Mouse (Mus musculus): ENCODE results near the gene Myl4. TPM values are rescaled to one million over a fixed set of nuclear protein-coding genes. Genes with fewer than 3 reads are reported as not detected.
A peak's percentile ranks its signal among the peaks of the same experiment; 100 is the strongest.

Myl4 gene
- total and polyA plus RNA-seq, 2 experiments from 2014 or later: 4.0 to 4.6 TPM

DNA sequence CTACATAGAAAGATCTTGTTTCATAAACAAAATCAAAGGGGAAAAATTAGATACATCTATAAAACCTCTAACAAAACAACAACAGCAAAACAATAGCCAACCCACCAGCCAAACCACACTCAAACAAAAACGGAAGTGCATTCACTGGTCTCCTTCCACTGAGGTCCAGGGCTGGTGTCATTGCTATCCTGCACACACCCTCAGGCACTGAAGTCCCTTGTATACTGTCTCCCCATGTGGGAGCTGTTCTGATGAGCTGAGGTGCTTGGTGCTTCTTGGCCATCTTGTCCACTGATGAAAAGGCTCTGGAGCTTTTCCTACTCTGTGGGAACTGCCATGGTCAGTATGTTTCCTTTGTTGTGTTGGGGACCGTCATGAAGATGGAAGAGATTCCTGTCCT is 38.0 kb downstream of the Myl4 start:
- Histone ChIP-seq H3K4me3 (ENCODE audit: low read depth, low read length) (no peak overlapping the region), H3K9ac (replicated peaks; ENCODE audit: low read length, poor library complexity, severe bottlenecking) (no peak overlapping the region), H3K4me1 (ENCODE audit: insufficient read depth, low read length) (no peaks in the 10 kb centered on the region), H3K27ac (ENCODE audit: low read depth, low read length) (no peak overlapping the region), H3K9me3 (ENCODE audit: low read length) (no peaks in the 10 kb centered on the region), H3K36me3 (ENCODE audit: insufficient read depth, low read length) (no peaks in the 10 kb centered on the region), H3K4me2 (ENCODE audit: low read depth, low read length, poor library complexity, severe bottlenecking) (no peak overlapping the region), H3K27me3 (ENCODE audit: insufficient read depth, low read length) (no peaks in the 10 kb centered on the region)
- ATAC-seq (ENCODE audit: low FRiP score) (no peak), DNase-seq (ENCODE audit: low spot score) (no peak)
- TF ChIP-seq CTCF (IDR thresholded peaks at IDR 0.05): no peak
- WGBS: 94% methylated on average over 2 of the region's 2 CpGs

DNA sequence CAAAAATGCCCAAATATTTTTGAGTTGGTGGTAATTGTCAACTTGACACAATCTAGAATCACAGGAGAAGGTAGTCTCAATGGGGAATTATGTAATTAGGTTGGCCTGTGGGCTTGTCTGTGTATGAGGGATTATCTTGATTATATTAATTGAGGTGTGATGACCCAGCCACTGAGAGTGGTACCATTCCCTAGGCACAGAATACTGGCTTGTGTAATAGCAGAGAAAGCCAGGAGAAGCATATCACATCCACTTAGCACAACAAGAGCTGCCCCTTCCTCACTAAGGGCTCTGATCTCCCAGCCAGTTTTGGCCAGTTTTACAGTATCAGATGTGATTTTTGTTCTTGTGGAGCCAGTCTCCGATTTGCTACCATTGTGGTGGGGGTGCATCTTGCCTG is 39.1 kb downstream of the Myl4 start:
- no peaks in the 10 kb centered on the region for H3K4me1 ChIP-seq (ENCODE audit: insufficient read depth, low read length)
- H3K9ac ChIP-seq (replicated peaks; ENCODE audit: low read length, poor library complexity, severe bottlenecking): no peak overlapping the region
- H3K9me3 ChIP-seq (ENCODE audit: low read length): no peaks in the 10 kb centered on the region
- no peak overlapping the region for H3K4me3 ChIP-seq (ENCODE audit: low read depth, low read length)
- 79% methylated on average over 1 of the region's 1 CpGs for WGBS
- ATAC-seq (ENCODE audit: low FRiP score) (no peak), DNase-seq (ENCODE audit: low spot score) (no peak)
- no peak overlapping the region for H3K4me2 ChIP-seq (ENCODE audit: low read depth, low read length, poor library complexity, severe bottlenecking)
- no peaks in the 10 kb centered on the region for H3K36me3 ChIP-seq (ENCODE audit: insufficient read depth, low read length)
- H3K27me3 ChIP-seq (ENCODE audit: insufficient read depth, low read length): no peaks in the 10 kb centered on the region
- no peak for TF ChIP-seq CTCF (IDR thresholded peaks at IDR 0.05)
- H3K27ac ChIP-seq (ENCODE audit: low read depth, low read length): no peak overlapping the region

DNA sequence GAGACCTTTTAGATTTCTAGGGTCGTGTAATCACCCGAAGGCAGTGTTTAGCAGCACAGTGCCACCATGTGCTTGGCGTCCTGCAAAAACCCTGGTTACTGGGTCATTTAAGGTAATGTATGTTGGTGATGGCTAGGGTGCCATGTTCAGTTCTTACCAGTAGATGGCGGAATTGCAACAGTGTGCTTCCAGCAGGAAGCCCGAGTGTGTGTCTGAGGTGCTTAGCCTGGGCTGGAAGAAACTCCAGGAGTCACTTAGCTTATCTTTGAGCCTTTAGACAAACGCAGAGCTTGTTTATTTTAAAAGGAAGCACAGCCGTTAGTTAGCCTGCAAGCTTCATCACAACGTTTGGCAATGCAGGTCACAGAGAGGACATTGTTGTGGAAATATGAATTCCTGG is 39.7 kb downstream of the Myl4 start:
- H3K4me3 ChIP-seq (ENCODE audit: low read depth, low read length): no peak overlapping the region
- DNase-seq (ENCODE audit: low spot score): peak; percentile 90
- H3K9ac ChIP-seq (replicated peaks; ENCODE audit: low read length, poor library complexity, severe bottlenecking): no peak overlapping the region
- no peak overlapping the region for H3K4me2 ChIP-seq (ENCODE audit: low read depth, low read length, poor library complexity, severe bottlenecking)
- 2% methylated on average over 8 of the region's 8 CpGs for WGBS
- H3K9me3 ChIP-seq (ENCODE audit: low read length): no peaks in the 10 kb centered on the region
- ATAC-seq (ENCODE audit: low FRiP score): 0 out of 2 replicates have a peak, but pooled peaks have one; percentile 38
- TF ChIP-seq CTCF (IDR thresholded peaks at IDR 0.05): peak; percentile 98
- H3K4me1 ChIP-seq (ENCODE audit: insufficient read depth, low read length): no peaks in the 10 kb centered on the region
- H3K27ac ChIP-seq (ENCODE audit: low read depth, low read length): no peak overlapping the region
- no peaks in the 10 kb centered on the region for H3K27me3 ChIP-seq (ENCODE audit: insufficient read depth, low read length)
- no peaks in the 10 kb centered on the region for H3K36me3 ChIP-seq (ENCODE audit: insufficient read depth, low read length)

DNA sequence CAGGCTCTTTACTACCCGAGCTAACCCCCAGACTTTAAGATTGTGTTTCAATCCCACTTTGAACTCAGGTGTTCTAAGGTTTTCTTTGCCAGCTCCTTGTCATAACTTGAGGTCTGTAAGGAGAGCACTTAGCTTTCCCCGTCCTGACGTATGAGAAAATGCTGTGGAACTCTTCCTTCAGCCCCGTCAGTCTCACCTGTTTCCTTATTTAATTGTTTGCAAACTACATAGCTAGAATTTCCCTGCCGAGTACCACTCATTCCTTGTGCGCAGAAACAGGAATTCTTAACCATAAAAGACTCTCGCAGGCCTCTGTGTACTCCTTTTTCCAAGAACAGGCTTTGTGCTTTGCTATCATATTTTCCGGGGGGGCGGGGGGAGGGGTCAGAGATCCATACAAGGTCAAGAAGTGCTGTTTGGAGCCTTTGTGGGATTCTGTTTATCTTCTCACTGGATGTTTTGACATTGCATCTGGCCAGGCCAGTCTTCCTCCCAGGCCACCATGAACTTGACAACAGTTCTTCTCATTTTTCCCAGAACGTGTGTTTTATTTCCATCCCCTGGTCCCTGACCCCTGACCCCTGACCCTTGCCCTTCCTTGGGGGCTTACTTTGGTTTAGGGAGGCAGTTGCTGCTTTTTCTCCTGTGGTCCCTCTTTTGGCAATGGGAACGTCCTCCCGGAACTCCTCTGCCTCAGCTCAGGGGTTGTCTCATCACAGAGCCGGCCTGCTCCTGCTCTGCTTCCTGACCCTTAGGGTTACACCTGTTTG is 41.8 kb downstream of the Myl4 start:
- no peaks in the 10 kb centered on the region for H3K27me3 ChIP-seq (ENCODE audit: insufficient read depth, low read length)
- WGBS: 71% methylated on average over 13 of the region's 13 CpGs

DNA sequence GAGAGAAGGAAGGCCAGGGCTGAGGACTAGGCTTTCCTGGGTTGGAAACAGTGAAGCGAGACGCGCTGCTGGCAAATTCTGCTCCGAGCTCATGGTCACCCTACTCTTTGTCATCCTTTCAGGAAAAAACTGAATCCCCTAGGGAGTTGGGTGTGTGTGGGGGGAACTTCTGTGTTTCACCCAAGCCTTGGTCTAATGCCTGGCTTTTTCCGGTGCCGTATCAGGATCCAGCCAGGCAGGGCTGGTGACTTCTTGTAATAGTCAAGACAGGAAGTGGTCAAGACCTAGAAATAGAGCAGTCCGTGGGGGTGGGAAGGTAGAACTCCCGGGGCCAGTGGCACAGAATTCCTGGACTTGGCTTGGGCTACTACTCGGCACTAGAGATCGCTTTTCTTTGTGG is 45.9 kb downstream of the Myl4 start:
- H3K9ac ChIP-seq (replicated peaks; ENCODE audit: low read length, poor library complexity, severe bottlenecking): no peak overlapping the region
- H3K4me1 ChIP-seq (ENCODE audit: insufficient read depth, low read length): no peaks in the 10 kb centered on the region
- no peak overlapping the region for H3K4me3 ChIP-seq (ENCODE audit: low read depth, low read length)
- no peak overlapping the region for H3K27ac ChIP-seq (ENCODE audit: low read depth, low read length)
- ATAC-seq (ENCODE audit: low FRiP score): no peak
- no peaks in the 10 kb centered on the region for H3K36me3 ChIP-seq (ENCODE audit: insufficient read depth, low read length)
- H3K9me3 ChIP-seq (ENCODE audit: low read length): no peaks in the 10 kb centered on the region
- no peak for TF ChIP-seq CTCF (IDR thresholded peaks at IDR 0.05)
- no peak overlapping the region for H3K4me2 ChIP-seq (ENCODE audit: low read depth, low read length, poor library complexity, severe bottlenecking)
- WGBS: 83% methylated on average over 10 of the region's 10 CpGs
- H3K27me3 ChIP-seq (ENCODE audit: insufficient read depth, low read length): no peaks in the 10 kb centered on the region
- DNase-seq (ENCODE audit: low spot score): no peak

More for the DNA sequence above, 41.8 kb downstream of the Myl4 start:
- no peaks in the 10 kb centered on the region for H3K4me1 ChIP-seq (ENCODE audit: insufficient read depth, low read length)
- ATAC-seq (ENCODE audit: low FRiP score): no peak
- no peak overlapping the region for H3K27ac ChIP-seq (ENCODE audit: low read depth, low read length)
- no peaks in the 10 kb centered on the region for H3K9me3 ChIP-seq (ENCODE audit: low read length)
- no peak overlapping the region for H3K4me3 ChIP-seq (ENCODE audit: low read depth, low read length)
- DNase-seq (ENCODE audit: low spot score): no peak
- no peak for TF ChIP-seq CTCF (IDR thresholded peaks at IDR 0.05)
- H3K4me2 ChIP-seq (ENCODE audit: low read depth, low read length, poor library complexity, severe bottlenecking): no peak overlapping the region
- no peaks in the 10 kb centered on the region for H3K36me3 ChIP-seq (ENCODE audit: insufficient read depth, low read length)
- H3K9ac ChIP-seq (replicated peaks; ENCODE audit: low read length, poor library complexity, severe bottlenecking): no peak overlapping the region

DNA sequence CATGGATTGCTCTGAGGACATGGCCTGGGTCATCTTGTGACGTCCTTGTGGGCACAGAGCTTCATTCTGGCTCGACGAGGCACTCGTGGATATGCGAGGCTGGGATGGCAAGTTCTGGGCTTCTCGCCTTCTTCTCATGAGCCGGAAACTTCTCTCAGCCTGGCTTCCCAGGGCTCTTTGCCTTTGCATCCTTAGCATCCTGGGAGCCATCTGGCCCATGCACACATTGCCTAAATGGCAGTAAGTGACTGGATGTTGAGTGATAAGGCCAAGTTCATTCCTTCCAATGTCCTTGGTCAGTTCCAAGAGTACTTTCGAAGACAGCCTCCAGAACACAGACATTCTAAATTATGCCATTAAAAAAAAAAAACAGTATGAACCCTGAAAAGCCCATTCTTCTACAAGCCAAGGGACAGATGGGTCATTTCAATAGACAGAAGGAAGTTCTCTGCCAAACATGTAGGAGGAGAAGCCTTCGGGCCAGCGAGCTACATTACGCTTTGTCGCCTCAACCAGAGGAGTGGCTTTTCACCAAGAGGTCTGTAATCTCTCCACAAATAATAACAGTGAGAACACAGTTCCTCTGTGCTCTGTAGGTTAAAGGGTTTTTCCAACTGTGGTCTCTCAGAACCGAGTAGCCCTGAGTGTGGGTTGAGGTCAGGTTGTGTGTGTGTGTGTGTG is 48.9 kb downstream of the Myl4 start:
- no peak for TF ChIP-seq CTCF (IDR thresholded peaks at IDR 0.05)
- no peak for DNase-seq (ENCODE audit: low spot score)
- Histone ChIP-seq H3K9me3 (ENCODE audit: low read length) (no peaks in the 10 kb centered on the region), H3K27me3 (ENCODE audit: insufficient read depth, low read length) (no peaks in the 10 kb centered on the region), H3K4me2 (ENCODE audit: low read depth, low read length, poor library complexity, severe bottlenecking) (no peak overlapping the region), H3K27ac (ENCODE audit: low read depth, low read length) (no peak overlapping the region), H3K9ac (replicated peaks; ENCODE audit: low read length, poor library complexity, severe bottlenecking) (no peak overlapping the region), H3K36me3 (ENCODE audit: insufficient read depth, low read length) (no peaks in the 10 kb centered on the region), H3K4me1 (ENCODE audit: insufficient read depth, low read length) (no peaks in the 10 kb centered on the region), H3K4me3 (ENCODE audit: low read depth, low read length) (no peak overlapping the region)
- 84% methylated on average over 13 of the region's 13 CpGs for WGBS
- no peak for ATAC-seq (ENCODE audit: low FRiP score)
